Mouse (Mus musculus) heart, adult 2 months (tissue): ENCODE data around the gene Scai. TPM values are rescaled to one million over a fixed set of nuclear protein-coding genes. Genes with fewer than 3 reads are reported as not detected.
"Not testable (repeated sequence)": the region's sequence is repeated elsewhere in the genome, so short reads cannot be mapped to it uniquely, and the experiment has no call there.

Experiments used
- DNase-seq, 2 experiments: peaks; one replicate each; pipeline ENCODE4 v3.0.0; 2021
- H3K27ac ChIP-seq: fragments of 200-600 bp; 2 replicates; pipeline ENCODE4 v1.8.1; 2022
- H3K27me3 ChIP-seq: fragments of 200-500 bp; 2 replicates; pipeline ENCODE4 v1.6.1; 2012; ENCODE audit warnings: mild to moderate bottlenecking, low read length, inconsistent platforms, mixed read lengths; ENCODE audit not compliant: control insufficient read depth, insufficient read depth
- H3K36me3 ChIP-seq: fragments of 200-500 bp; 2 replicates; pipeline ENCODE4 v1.6.1; 2012; ENCODE audit warnings: low read length, inconsistent platforms; ENCODE audit not compliant: control insufficient read depth, insufficient read depth
- H3K4me1 ChIP-seq: fragments of 200-500 bp; 2 replicates; pipeline ENCODE4 v1.6.1; 2011; ENCODE audit warnings: low read length; ENCODE audit not compliant: control insufficient read depth, insufficient read depth
- H3K4me3 ChIP-seq: fragments of 200-600 bp; 2 replicates; pipeline ENCODE4 v1.8.1; 2022
- H3K79me2 ChIP-seq: fragments of 200-500 bp; replicated peaks from 2 replicates; pipeline ENCODE4 v1.6.1; 2012; ENCODE audit warnings: mild to moderate bottlenecking, inconsistent platforms, low read length, moderate library complexity, mixed read lengths; ENCODE audit not compliant: control insufficient read depth, insufficient read depth
- H3K9ac ChIP-seq: fragments of 200-500 bp; 2 replicates; pipeline ENCODE4 v1.6.1; 2012; ENCODE audit warnings: low read depth, mild to moderate bottlenecking, control low read depth, inconsistent platforms, low read length, mixed read lengths
- CTCF ChIP-seq: fragments of 200-600 bp; IDR thresholded peaks from 2 replicates; pipeline ENCODE4 v1.8.1; 2022; ENCODE audit warnings: antibody characterized with exemption, mild to moderate bottlenecking, moderate library complexity
- EP300 ChIP-seq: fragments of 200-500 bp; IDR thresholded peaks from 2 replicates; pipeline ENCODE4 v1.6.1; 2011; ENCODE audit warnings: low read depth, low read length, control low read depth; ENCODE audit not compliant: insufficient read depth
- POLR2A ChIP-seq: fragments of 200-500 bp; IDR thresholded peaks from 2 replicates; pipeline ENCODE4 v1.6.1; 2011; ENCODE audit warnings: mild to moderate bottlenecking, low read depth, low read length, control low read depth; ENCODE audit not compliant: insufficient read depth
- whole genome bisulfite sequencing: fragments of 180-500 bp; shearing (Covaris S2); methylation state at CpG from one replicate; pipeline ENCODE4 v1.1.7; 2018; 5-methylcytosine and 5-hydroxymethylcytosine counted together
- intact Hi-C: fragments of 180-260 bp; cut with DNase I; formaldehyde crosslinking; loops from one replicate; pipeline ENCODE4 v1.15.1; 2025
- polyA plus RNA-seq: library from polyadenylated mRNA; depleted of rRNA; stranded (reverse); fragments of >200 nt; gene quantifications from 2 replicates; pipeline ENCODE4 v1.2.3, GENCODE M21; 2012
- total RNA-seq, 2 experiments: library from RNA; stranded (reverse); gene quantifications; 2 replicates each; pipeline ENCODE4 v1.2.3; 2021

Gene Scai
- total and polyA plus RNA-seq, 3 experiments, result 1.4 to 4.1 (median 2.9) TPM

DNA sequence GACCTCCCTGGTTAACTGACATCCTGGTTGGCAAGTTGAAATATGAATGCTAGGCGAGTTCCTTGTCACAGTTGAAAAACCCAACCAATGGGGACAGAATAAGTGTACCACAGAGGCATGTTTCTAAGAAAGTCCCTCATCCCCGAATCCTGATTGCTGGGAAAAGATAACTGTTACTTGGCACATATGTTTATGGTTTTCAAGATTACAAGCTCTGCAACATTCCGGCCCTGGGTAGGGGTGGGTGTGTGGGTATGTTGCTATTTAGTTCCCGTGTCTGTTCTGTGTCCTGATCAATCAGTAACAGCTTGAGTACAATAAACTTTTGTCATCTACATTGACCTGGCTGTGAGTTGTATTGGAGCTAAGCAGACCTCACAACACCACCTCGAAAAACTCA lies 66.4 kb downstream of the Scai start:
- DNase-seq, result no peak
- no peak overlapping the region for H3K9ac ChIP-seq
- no peaks in the 10 kb centered on the region for H3K79me2 ChIP-seq
- no peaks in the 10 kb centered on the region for H3K4me1 ChIP-seq
- TF ChIP-seq EP300 (no peak), POLR2A (no peak), CTCF (no peak)
- no peak overlapping the region for H3K4me3 ChIP-seq
- 90% methylated on average over 5 of the region's 5 CpGs for WGBS
- H3K27ac ChIP-seq, result no peak overlapping the region
- no peaks in the 10 kb centered on the region for H3K27me3 ChIP-seq
- no peaks in the 10 kb centered on the region for H3K36me3 ChIP-seq
- intact Hi-C loops, result no loop called here

DNA sequence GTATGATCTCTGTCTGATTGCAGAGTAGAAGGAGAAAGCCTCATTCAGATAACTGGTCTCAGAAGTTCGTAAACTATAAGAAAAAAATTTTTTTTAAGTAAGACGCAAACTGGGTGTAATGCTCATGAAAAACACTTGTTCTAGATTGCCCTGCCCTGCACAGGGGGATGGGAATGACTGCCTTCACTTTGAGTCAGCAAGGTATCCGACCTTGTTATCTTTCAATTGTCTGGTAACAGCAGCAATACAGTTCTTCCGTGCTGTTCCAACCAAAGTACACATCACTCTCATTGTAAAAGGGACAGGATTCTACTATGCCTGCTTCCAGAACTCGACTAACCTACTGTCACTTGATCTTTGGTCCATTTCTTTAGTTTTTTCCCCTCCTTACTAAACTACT lies 69.4 kb downstream of the Scai start:
- DNase-seq, result no peak
- 77% methylated on average over 5 of the region's 5 CpGs for WGBS
- Histone ChIP-seq H3K36me3 (peaks cover 2% of the 10 kb centered on the region; the same call in 1 of the 2 replicates), H3K27me3 (no peaks in the 10 kb centered on the region), H3K4me1 (no peaks in the 10 kb centered on the region), H3K4me3 (no peak overlapping the region), H3K79me2 (no peaks in the 10 kb centered on the region), H3K27ac (no peak overlapping the region), H3K9ac (no peak overlapping the region)
- TF ChIP-seq POLR2A (no peak), CTCF (no peak), EP300 (no peak)
- intact Hi-C loops, result no loop called here

DNA sequence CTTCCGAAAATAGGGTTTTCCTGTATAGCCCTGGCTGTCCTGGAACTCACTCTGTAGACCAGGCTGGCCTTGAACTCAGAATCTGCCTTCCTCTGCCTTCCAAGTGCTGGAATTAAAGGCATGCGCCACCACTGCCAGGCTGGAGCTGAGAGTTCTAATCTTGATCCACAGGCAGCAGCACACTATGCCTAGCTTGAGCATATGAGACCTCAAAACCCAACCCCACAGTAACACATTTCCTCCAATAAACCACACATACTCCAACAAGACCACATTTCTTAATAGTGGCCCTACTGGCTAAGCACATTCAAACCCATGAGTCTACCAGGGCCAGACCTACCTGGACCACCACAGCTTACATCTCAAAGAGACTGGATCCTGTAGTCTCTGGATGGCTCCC lies 74.0 kb downstream of the Scai start:
- intact Hi-C loops, result no loop called here
- peaks cover 2% of the 10 kb centered on the region; the same call in 1 of the 2 replicates for H3K36me3 ChIP-seq
- no peak overlapping the region for H3K4me3 ChIP-seq
- DNase-seq, result no peak
- no peaks in the 10 kb centered on the region for H3K79me2 ChIP-seq
- no peak for TF ChIP-seq EP300
- no peak for TF ChIP-seq POLR2A
- no peak for TF ChIP-seq CTCF
- no peaks in the 10 kb centered on the region for H3K27me3 ChIP-seq
- H3K4me1 ChIP-seq, result no peaks in the 10 kb centered on the region
- no peak overlapping the region for H3K9ac ChIP-seq
- 82% methylated on average over 2 of the region's 2 CpGs for WGBS
- no peak overlapping the region for H3K27ac ChIP-seq

DNA sequence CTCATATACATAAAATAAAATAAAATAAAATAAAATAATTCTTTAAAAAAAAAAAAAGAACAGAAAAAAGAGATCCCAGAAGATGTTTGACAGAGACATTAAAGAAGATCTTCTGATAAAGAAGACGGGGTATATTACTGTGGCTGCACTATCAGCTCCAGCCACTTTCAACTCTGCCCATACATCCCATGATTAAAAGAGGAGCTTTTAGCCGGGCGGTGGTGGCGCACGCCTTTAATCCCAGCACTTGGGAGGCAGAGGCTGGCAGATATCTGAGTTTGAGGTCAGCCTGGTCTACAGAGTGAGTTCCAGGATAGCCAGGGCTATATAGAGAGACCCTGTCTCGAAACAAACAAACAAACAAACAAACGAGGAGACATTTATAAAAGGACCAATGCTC lies 76.4 kb downstream of the Scai start:
- H3K4me1 ChIP-seq, result no peaks in the 10 kb centered on the region
- DNase-seq, result no peak
- H3K36me3 ChIP-seq, result peaks cover 2% of the 10 kb centered on the region; the same call in 1 of the 2 replicates
- intact Hi-C loops, result no loop called here
- no peaks in the 10 kb centered on the region for H3K27me3 ChIP-seq
- 96% methylated on average over 7 of the region's 7 CpGs for WGBS
- H3K79me2 ChIP-seq, result no peaks in the 10 kb centered on the region
- TF ChIP-seq POLR2A (no peak), EP300 (no peak), CTCF (no peak)
- no peak overlapping the region for H3K27ac ChIP-seq
- no peak overlapping the region for H3K9ac ChIP-seq
- no peak overlapping the region for H3K4me3 ChIP-seq

DNA sequence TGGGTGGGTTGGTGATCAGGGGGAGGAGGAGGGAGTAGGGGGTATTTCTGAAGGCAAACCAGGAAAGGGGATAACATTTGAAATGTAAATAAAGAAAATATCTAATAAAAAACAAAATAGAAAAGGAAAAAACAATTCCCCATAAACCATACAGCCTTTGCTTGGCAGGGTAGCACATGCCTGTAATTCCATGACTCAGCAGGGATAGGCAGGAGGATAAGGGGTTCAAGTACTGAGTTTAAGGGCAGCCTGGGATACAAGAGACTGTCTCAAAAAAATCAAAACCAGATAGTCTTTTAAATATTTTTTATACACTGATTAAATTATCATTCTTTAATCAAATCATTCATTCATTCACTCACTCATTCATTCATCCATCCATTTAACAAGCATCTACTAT lies 80.0 kb downstream of the Scai start:
- Histone ChIP-seq H3K36me3 (no peaks in the 10 kb centered on the region), H3K4me1 (no peaks in the 10 kb centered on the region), H3K79me2 (no peaks in the 10 kb centered on the region), H3K27ac (no peak overlapping the region), H3K4me3 (no peak overlapping the region), H3K9ac (no peak overlapping the region), H3K27me3 (no peaks in the 10 kb centered on the region)
- DNase-seq, result no peak
- no peak for TF ChIP-seq POLR2A
- no peak for TF ChIP-seq EP300
- TF ChIP-seq CTCF, result no peak
- intact Hi-C loops, result no loop called here

DNA sequence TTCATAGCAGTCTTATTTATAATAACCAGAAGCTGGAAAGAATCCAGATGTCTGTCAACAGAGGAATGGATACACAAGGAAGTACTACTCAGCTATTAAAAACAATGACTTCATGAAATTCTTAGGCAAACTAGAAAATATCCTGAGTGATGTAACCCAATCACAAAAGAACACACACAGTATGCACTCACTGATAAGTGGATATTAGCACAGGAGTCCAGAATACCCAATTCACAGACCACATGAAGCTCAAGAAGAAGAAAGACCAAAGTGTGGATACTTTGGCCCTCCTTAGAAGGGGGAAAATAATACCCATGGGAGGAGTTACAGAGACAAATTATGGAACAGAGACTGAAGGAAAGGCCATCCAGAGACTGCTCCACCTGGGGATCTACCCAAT lies 80.8 kb downstream of the Scai start:
- not testable (repeated sequence) for H3K9ac ChIP-seq, H3K4me1 ChIP-seq, H3K79me2 ChIP-seq

DNA sequence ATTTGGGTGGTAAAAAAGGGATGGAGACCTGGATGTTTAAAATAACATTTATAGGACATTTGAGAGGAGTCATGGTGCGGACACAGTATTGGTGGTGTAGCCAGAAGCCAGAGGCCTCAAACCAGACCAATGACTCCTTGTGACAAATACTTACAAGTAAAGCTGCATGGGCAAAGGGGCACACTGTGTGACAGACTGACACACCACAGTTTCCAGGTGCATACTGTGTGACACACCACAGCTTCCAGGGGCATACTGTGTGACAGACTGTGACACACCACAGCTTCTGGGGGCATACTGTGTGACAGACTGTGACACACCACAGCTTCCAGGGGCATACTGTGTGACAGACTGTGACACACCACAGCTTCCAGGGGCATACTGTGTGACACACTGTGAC lies 90.6 kb downstream of the Scai start:
- WGBS, result 92% methylated on average over 1 of the region's 1 CpGs
- H3K4me3 ChIP-seq, DNase-seq, H3K27me3 ChIP-seq, H3K9ac ChIP-seq, intact Hi-C loops, H3K36me3 ChIP-seq, H3K79me2 ChIP-seq, H3K4me1 ChIP-seq, H3K27ac ChIP-seq: not testable (repeated sequence)

More for the DNA sequence above, 80.8 kb downstream of the Scai start:
- H3K4me3 ChIP-seq, H3K36me3 ChIP-seq, intact Hi-C loops, DNase-seq, H3K27ac ChIP-seq, H3K27me3 ChIP-seq: not testable (repeated sequence)
